Mouse (Mus musculus) fibroblast of lung, adult 2 months (primary cell): ENCODE data around the gene Coro2b.

Experiments
- DNase-seq: peaks from one replicate; pipeline ENCODE4 v3.0.0-alpha.2; 2011; ENCODE audit warnings: low read depth

Gene Coro2b

DNA sequence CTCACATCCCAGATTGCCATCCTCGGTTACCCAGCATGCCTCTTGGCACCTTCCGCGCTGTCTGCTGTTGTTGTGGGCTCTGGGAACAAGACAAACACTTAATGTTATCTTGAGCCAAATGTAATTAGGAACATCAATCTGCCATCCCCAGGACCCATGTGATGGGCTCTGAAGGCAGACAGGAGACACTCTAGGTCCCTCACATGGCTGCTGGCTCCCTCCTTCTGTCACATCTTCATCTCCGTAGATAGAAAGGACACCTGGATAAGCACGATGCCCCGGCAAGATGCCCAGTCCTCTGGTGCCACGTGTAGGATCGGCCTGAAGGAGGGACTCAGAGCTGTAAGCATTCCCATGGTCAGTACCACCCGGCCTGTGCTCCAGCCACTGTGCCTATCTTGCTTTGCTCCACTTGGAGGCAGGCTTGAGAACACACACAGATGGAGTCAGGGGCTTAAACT, 2.4 kb upstream of the Coro2b start:
- DNase-seq: no peak

DNA sequence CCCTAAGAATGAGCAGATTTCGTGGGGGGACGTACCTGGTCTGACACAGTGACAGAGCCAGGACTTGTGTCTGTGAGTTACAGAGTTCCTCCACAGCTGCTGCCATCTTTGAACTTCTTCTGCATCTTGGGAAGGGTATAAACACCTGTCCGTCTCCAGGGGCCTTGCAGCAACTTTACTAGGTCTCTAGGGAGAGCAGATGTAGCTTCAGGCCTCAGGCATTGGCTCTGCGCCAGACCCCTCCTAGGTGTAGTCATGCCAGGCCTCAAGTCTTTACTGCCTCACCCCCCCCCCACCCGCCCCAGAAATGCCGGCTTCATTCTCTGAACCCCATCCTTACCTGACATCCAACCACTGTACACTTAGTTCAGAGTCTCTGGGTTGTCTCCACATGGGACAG, 1.1 kb upstream of the Coro2b start:
- DNase-seq: no peak

DNA sequence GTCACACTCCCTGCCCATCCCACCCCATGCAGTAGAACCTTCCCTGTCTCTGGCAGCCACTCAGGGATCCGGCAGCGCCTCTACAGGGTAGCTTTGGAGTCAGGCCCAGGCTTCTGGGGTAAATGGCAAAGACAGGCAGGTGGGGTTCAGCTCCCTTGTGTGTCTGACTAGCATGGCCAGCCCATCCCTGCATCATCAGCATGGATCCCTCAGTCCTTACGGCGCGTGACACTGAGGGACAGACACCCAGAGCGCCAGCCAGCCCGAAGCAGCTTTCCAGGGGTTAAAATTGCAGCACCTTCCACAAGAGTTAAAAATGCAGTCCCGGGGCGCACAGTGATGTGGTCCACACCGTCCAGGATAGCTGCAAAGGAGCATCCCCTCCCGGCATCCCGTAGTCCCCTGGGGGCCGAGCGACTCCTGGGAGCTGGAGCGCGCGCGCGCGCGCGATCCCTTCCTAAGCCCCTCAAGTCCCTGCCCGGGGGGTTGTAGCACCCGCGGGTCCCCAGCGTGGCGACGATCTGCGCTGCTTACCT, 657 bp downstream of the Coro2b start:
- no peak for DNase-seq

DNA sequence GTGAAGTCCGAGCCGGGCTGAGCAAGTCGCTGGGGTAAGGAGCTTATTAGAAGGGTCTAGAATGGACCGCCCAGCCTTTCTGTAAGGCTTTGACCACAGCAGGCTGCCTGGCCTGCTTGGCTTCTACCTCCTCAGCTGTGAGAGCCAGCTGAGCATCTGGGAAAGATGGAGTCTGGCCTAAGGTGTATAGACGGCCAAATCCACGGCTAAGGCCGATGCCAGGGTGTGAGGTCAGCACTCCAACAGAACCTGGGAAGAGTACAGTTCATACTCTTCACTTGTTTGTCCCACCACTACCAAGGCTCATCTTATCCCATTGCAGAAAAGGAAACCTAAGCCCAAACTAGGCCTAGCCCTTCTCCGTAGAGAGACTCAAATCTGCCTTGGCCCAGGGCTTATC, 1.3 kb downstream of the Coro2b start:
- DNase-seq: no peak

DNA sequence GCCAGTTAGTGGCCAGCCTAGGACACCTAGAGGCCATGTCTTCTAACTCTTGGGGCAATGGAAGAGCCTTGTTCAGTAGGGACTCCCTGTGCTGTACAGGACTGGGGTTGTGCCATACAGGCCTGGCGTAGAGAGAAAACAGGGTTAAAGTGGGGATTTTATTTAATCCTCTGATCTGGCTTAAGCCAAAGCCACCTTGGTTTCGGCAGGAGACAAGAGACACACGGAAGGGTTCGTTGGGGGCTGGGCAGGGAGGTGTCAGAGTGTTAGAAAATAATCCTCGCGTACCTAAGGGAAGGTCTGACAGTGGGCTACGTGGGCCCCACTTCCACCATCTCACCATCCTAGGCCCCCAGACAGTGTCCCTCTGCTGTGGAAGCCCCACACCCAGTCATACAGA, 2.2 kb downstream of the Coro2b start:
- no peak for DNase-seq

DNA sequence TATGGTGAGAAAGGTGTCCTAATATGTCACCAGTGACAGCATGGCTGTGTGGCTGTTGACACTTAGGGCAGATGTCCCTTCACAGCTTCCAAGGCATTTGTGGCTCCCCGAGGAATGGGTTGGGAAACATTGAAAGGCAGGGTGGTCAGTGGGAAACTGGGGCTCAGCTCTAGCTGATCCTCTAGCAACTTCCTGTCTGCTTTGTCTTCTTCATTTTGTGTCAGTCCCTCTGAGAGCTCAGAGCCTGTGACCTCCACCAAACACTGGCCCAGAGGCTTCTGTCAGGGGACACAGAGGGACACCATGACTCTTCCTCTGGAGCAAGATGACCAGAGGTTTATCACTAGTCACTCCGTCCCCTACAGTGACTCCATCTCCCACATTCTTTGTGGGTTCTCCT, 2.7 kb downstream of the Coro2b start:
- DNase-seq: no peak

DNA sequence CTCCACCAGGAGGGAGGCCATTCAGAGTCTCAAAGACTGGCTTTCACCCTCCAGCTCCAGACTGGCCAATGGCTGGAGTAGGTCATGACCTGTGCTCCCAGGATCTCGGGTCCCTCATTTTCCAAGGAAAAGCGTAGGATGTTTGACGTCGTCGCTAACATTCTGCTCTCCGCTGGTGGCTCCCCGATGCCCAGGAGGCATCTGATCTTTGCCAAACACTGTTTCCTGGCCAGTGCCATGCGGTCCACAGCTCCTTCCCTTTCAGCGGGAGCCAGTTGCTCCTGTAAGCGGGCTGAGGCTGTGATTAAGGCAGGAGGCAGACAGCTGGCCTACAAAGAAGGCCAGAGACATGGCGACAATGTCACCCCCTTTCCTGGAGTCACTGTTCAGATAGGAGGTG, 4.0 kb downstream of the Coro2b start:
- no peak for DNase-seq

DNA sequence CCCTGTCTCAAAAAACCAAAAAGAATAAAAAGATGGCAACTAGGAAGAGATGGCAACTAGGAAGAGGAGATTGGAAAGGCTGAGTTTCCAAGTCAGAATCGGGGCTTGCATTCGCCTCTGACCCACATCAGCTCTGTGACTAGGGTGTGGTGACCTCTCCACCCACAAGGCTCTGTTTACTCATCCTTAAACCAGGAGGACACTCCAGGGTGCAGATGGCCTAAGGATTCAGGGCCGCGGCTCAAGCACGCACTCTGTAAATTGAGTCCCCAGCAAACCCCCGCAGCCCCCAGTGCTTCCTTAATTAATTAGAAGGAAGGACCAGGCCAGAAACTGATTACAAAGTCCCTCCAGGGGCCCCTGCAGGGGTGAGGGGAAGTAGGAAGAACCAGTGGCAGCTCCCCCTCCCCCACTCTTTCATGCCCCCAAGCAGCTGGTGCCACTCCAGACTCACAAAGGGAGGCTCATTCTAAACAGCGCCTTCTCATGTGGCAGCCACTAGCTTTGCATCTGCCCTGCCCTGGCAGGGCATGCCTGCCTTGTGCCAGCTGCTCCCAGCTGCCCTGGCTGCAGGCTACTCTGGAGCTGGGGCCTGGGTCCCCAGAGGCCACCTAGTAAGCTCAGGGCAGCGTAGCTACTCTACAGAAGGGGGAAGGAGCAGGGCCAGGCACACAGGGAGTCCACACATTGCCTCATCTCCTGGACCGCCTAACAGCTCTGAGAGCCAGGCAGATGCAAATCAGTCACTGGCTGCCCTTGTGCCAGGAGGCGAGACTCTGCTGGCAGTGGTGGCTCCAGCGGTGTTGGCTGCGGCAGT, 5.2 kb downstream of the Coro2b start:
- DNase-seq: no peak

DNA sequence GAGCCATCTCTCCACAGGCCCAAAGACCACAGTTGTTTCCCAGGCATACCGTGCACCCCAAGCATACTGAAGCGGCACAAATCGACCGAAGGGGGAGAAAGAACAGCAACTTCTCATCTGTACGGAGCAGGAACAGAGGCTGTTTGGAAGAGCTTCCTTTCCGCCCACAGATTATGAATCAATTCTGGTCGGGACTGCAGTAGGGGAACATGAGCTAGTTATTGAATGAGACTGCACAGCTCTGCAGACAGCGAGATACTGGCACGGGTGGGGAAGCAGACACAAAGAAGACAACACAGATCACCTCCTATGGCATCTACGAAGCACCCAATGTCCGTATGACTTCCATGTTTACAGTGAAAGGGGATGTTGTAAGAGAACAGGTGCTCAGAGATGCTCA, 8.3 kb downstream of the Coro2b start:
- DNase-seq: no peak

DNA sequence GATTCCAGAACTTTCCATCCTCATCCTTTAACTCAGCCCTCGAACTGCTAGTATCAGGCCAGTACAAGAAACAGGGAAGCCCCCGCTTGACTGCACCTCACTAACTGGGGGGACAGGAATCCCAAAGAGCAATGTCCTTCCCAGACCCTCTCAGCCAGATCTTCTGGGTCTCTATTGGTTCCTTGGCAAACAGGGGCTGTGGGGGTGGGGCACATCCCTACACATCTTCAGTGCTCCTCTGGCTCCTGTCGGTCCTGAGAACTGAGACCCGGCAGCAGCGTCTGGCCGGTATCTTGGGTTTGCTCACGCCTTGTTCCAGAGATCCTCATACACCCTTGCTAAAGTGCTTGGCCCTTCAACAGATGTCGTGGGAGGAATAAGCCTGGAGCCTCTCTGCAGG, 10.0 kb downstream of the Coro2b start:
- DNase-seq: no peak

DNA sequence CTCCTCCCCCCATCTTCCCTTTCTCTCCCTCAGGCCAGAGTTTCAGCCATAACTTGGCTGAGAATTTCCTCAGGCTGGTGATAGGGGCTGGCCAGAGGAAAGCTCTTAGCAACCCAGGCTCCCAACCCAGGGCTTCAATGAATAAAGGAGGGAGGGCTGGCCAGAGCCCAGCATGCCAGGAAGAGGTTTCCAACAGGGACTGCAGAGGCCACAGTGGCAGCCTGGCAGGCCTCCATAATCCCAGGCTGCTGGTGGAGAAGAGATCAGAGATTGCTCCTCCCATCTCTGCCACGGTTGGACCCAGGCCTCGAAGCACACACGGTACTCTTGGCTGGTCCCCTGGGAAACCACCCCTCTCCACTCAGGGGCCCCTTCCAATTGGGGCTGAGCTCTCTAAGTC, 10.4 kb downstream of the Coro2b start:
- no peak for DNase-seq

DNA sequence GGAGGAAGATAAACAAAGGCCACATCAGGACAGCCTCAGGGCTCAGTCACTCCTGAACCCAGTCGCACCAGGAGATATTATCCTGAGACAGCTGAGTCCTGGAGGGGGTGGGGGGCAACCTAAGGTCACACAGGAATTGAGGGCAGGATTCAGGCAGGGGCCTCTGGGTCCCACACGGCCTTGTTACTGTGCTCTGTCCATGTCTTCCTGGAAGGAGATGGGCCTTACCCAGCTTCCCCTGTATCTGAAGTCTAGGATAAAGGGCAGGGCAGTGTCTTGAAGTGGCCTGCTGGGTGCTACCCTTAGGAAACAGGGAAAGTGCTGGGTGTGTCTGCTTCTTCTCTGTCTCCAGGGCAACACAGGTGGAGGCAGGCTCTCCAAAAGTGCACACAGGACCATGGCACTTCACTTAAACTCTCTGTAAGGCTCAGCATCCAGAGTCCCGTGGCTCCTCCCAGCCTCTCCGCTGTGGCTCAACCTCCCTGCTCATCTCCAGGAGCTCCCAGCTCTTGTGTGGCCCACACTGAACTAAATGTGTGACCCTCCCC, 12.0 kb downstream of the Coro2b start:
- DNase-seq: no peak

DNA sequence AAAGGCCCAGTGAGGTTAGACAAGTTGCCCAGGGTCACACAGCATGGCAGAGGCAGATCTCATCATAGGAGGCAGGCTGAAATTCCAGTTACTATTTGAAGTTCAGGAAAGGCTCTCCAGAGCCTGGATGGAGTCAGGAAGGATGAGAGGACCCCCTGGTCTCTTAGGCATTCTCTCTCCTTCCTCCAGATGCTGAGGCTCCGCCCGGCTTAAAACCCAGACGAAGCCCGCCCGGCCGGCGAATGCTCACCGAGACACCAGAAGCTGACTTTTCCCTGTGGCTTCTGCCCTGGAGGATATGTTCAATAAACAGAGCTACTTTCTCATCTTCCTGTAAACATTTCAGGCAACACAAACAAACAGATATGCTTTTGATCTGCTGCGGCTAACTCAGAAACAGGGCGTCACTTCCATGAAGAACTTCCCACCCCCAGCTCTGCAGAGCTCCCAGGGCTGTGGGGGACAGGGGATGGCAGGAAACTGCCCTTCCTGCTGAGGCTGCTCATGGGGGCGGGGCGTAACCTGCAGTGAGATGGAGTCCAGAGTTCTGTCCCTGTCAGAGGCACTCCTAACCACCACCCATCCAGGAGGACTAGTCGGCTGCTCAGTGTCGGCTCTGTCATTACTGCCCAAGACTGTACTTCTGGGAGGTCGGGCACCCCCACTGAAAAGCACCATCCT, 13.9 kb downstream of the Coro2b start:
- DNase-seq: no peak

DNA sequence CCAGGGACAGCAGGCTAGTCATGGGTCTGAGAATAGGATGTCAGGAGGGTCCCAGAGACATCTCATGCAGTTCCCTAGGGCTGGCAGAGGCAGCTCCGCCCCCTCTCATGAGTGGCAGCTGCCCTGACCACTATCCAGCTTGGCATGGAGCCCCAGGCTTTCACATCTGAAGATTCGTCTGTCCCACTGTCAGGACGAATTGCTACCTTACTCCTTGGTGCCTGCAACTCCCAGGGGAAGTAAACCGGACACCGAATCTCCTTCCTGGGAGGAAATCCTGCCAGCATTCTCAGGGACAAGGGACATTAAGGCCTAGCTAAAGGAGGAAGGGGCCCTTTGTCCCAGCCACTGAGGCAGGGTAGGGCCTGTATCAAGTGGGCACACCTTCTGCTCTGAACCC, 14.6 kb downstream of the Coro2b start:
- DNase-seq: no peak

DNA sequence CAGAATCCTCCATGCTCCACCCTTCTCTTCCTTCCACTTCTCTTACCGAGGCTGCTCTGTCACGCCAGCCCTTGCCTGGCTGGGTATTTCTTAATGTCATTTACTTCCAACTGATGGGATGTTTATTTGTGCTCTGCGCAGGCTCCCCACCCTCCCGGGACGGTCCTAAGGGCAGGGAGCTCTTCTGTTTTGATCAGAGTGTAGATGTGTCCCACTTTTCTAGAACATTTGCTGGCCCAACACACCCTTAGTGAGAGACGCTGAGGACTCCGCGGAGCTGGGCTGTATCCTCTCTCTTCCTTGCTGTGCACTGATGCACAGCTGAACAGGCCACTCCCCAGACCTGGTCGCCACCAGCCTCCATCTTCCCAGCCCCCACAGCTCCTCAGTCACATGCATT, 15.3 kb downstream of the Coro2b start:
- no peak for DNase-seq

DNA sequence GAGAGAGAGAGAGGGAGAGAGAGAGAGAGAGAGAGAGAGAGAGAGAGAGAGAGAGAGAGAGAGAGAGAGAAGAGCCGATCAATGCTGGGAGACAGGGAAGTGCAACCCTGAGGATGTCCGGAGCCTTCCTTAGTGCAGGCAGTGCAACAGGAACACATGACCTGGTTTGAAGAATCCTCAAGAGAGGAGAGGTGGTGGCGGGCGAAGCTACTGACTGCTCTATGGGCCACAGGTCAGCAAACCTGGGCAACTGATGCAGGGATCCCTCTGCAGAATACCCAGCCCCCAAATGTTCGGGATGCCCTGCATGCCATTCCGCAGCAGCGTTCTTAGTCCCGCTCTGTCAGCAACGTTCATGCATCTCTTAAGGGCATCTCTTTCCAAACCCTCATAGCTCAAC, 15.9 kb downstream of the Coro2b start:
- DNase-seq: no peak

DNA sequence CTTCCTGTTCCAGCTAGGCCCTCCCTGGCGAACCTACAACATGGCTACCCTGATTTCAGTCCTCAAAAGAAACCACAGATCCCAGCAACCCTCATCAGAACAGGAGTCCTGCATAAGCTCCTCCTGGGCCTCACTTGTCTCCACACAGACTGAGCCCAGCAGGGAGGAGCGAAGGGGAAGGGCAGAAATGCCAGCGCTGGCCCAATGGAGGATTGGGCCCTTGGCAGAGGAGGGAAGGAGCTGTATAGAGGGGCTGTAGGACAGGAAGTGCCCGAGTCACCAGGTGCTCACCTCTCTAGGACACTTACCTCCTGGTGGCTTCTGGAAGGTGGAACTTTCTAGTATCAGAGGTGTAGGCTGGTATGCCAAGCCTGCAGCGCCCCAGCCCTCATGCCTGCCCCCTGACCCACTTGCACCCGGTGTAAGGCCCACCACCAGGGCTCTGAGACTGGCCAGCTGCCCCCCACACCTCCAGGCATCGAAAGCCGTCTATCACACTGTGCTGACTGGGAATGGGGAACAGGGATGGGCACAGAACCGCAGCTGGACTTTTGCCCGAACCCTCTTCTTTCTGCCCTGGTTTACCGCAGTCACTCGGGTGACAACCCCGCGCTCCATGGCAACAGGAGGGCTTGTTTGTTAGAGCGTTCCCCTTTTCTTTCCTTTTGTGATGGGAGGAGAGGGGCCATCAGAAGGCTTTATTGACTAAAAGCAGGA, 16.9 kb downstream of the Coro2b start:
- no peak for DNase-seq

DNA sequence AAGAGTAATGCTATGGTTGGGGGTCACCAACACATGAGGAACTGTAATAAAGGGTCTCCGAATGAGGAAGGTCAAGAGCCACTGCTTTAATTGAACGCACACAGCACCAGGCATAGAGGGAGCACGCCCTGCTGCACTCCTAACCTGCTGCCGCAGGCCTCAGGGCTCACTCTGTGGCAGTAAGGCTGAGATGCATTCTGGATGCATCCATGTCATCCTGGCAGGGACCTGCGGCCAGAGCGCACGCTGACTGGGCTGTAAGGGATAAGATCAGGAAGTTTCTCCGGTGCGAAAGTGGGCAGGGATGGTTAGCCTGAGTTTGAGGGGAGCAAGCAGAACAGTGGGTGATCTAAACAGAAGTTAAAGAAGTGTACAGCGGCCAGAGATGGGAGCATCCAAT, 17.5 kb downstream of the Coro2b start:
- no peak for DNase-seq

DNA sequence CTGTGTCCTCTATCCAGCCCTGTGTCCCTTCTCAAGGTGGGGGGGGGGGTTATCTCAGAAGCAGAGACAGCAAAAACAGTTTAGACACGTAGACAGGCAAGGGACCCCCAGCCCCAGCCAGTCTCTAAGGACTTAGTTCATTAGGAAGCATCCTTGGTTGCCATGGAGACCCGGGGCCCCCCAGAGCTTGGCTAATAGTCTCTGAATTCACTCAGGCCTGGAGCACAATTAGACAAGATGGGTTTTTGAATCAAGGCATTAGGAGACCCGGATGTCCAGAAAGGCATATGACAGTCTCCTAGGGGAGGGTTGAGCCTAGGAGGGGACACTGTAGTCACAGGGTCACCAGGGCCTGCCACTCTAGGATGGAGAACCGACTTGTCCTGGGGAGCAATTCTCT, 18.3 kb downstream of the Coro2b start:
- no peak for DNase-seq

DNA sequence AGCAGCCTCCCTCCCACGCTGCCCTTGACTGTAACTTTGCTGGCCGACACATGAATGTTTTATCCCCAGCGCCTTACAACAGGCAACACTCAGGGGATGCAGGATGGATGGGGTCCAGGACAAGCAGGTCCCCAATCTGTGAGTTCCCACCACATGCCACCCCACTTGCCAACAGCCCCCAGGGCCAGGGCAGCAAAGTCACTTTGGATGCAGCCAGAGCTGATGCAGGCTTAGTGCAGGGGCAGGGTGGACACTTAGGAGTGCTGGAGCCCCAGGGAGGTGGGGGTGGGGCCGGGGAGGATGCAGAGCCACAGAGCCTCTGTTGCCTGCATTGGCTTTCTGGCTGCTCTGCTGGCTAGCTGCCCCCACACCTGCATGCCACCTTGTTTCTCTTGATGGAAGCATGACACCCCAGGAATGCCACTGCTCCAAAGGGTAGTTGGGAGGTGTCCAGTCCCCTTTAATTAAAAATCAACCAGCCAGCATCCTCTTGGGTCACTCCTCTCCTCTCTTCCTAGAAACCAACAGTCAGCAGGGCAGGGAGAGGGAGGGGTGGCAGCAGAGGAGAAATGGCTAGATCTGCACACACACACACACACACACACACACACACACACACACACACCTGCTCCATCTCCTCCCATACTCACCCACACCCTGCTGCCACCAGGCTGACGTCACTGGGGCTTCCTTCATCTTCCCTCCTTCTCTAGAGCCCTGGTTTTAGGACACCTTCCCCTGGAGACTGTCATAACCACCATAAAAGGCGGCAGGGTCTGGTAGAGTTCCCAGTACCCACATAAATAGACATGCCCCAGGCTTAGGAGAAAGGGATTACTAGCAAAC, 19.5 kb downstream of the Coro2b start:
- DNase-seq: no peak

DNA sequence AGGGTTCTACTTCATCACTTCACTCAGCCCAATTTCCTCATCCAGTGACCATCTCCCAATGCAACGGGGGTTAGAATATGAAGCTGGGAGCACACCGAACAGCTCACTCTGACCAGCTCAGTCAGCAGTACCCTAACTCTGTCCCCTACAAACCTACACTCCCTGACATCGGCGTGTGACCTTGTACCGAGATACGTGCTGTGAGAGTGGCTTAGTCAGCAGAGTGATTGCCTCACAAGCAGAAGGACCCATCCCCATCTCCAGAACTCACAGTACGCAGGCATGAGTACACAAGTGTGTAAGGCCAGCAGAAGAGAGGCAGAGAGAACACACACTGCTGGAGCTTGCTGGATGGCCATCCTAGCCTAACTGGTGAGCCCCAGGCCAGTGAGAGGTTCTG, 21.7 kb downstream of the Coro2b start:
- no peak for DNase-seq
